Mouse (Mus musculus): Measurements from ENCODE around the gene Thtpa.

Gene Thtpa

GRCm38 (mm10) chr14:55094704-55095231, at the start of gene Thtpa:
Gene Thtpa (plus strand): TSS chr14:55094784.
- no peak for DNase-seq (ENCODE audit: low spot score)

GRCm38 (mm10) chr14:55047971-55048531, 46.5 kb upstream of the Thtpa start:
- DNase-seq (ENCODE audit: low spot score): no peak

- DNase-seq (ENCODE audit: low spot score): no peak
These were observed 42.1 kb upstream of the Thtpa start for GRCm38 (mm10) chr14:55052496-55052895.

- DNase-seq (ENCODE audit: low spot score): no peak
These were observed 41.5 kb upstream of the Thtpa start for GRCm38 (mm10) chr14:55053050-55053449.

- DNase-seq (ENCODE audit: low spot score): peak; percentile 87
These were observed 40.8 kb upstream of the Thtpa start for GRCm38 (mm10) chr14:55053708-55054190.

GRCm38 (mm10) chr14:55054191-55054749, 40.3 kb upstream of the Thtpa start:
- DNase-seq (ENCODE audit: low spot score): no peak

- peak; percentile 83 for DNase-seq (ENCODE audit: low spot score)
These were observed 39.3 kb upstream of the Thtpa start for GRCm38 (mm10) chr14:55055167-55055834.

- DNase-seq (ENCODE audit: low spot score): no peak
These were observed 35.6 kb upstream of the Thtpa start for GRCm38 (mm10) chr14:55059009-55059408.

GRCm38 (mm10) chr14:55059931-55060330, 34.7 kb upstream of the Thtpa start:
- no peak for DNase-seq (ENCODE audit: low spot score)

GRCm38 (mm10) chr14:55061845-55062244, 32.7 kb upstream of the Thtpa start:
- DNase-seq (ENCODE audit: low spot score): no peak

- peak; percentile 68 for DNase-seq (ENCODE audit: low spot score)
These were observed 32.0 kb upstream of the Thtpa start for GRCm38 (mm10) chr14:55062626-55063025.

GRCm38 (mm10) chr14:55063117-55063516, 31.5 kb upstream of the Thtpa start:
- no peak for DNase-seq (ENCODE audit: low spot score)

- DNase-seq (ENCODE audit: low spot score): no peak
These were observed 30.8 kb upstream of the Thtpa start for GRCm38 (mm10) chr14:55063581-55064381.

- no peak for DNase-seq (ENCODE audit: low spot score)
These were observed 29.9 kb upstream of the Thtpa start for GRCm38 (mm10) chr14:55064481-55065370.

GRCm38 (mm10) chr14:55065391-55065790, 29.2 kb upstream of the Thtpa start:
- DNase-seq (ENCODE audit: low spot score): no peak

GRCm38 (mm10) chr14:55066042-55066441, 28.5 kb upstream of the Thtpa start:
- DNase-seq (ENCODE audit: low spot score): no peak

- DNase-seq (ENCODE audit: low spot score): no peak
These were observed 22.8 kb upstream of the Thtpa start for GRCm38 (mm10) chr14:55071756-55072155.

GRCm38 (mm10) chr14:55074416-55074815, 20.2 kb upstream of the Thtpa start:
- DNase-seq (ENCODE audit: low spot score): no peak

GRCm38 (mm10) chr14:55076224-55076623, 18.4 kb upstream of the Thtpa start:
- no peak for DNase-seq (ENCODE audit: low spot score)

- DNase-seq (ENCODE audit: low spot score): no peak
These were observed 17.6 kb upstream of the Thtpa start for GRCm38 (mm10) chr14:55076956-55077355.

All from left cerebral cortex, adult 11 months (tissue).